Mouse (Mus musculus) embryonic facial prominence, embryonic 10.5 days (tissue): ENCODE data around the gene Aco1. TPM values are rescaled to one million over a fixed set of nuclear protein-coding genes. Genes with fewer than 3 reads are reported as not detected.

Source experiments
- DNase-seq: peaks from one replicate; pipeline ENCODE4 v3.0.0-alpha.2; 2017; ENCODE audit warnings: low spot score
- H3K27ac ChIP-seq: fragments of 300-500 bp; sonication (generic); replicated peaks from 2 replicates; pipeline ENCODE4 v1.5.1; 2016; ENCODE audit warnings: mild to moderate bottlenecking
- H3K27me3 ChIP-seq: fragments of 300-500 bp; sonication (generic); replicated peaks from 2 replicates; pipeline ENCODE4 v1.6.1; 2016; ENCODE audit warnings: low read depth, mild to moderate bottlenecking; ENCODE audit not compliant: poor library complexity, severe bottlenecking
- H3K36me3 ChIP-seq: fragments of 300-500 bp; sonication (generic); replicated peaks from 2 replicates; pipeline ENCODE4 v1.6.1; 2016; ENCODE audit warnings: mild to moderate bottlenecking, moderate library complexity
- H3K4me1 ChIP-seq: fragments of 300-500 bp; sonication (generic); 2 replicates; pipeline ENCODE4 v1.6.1; 2016
- H3K4me3 ChIP-seq: fragments of 300-500 bp; sonication (generic); 2 replicates; pipeline ENCODE4 v1.5.1; 2016; ENCODE audit warnings: mild to moderate bottlenecking, moderate library complexity
- H3K9me3 ChIP-seq: fragments of 300-500 bp; sonication (generic); 2 replicates; pipeline ENCODE4 v1.6.1; 2016; ENCODE audit warnings: mild to moderate bottlenecking
- WGBS: fragments of 180-500 bp; shearing (Covaris S2); methylation state at CpG from one replicate; pipeline ENCODE4 v1.1.7; 2016; 5-methylcytosine and 5-hydroxymethylcytosine counted together
- polyA plus RNA-seq: library from polyadenylated mRNA; unstranded; fragments of >200 nt; fragmentation: Nextera tagmentation; extraction: Ambion mirVana; gene quantifications from 2 replicates; pipeline ENCODE4 v1.2.1, GENCODE M21; 2016

The Aco1 gene
- polyA plus RNA-seq, 1 experiment from 2014 or later = 49.8 TPM

DNA sequence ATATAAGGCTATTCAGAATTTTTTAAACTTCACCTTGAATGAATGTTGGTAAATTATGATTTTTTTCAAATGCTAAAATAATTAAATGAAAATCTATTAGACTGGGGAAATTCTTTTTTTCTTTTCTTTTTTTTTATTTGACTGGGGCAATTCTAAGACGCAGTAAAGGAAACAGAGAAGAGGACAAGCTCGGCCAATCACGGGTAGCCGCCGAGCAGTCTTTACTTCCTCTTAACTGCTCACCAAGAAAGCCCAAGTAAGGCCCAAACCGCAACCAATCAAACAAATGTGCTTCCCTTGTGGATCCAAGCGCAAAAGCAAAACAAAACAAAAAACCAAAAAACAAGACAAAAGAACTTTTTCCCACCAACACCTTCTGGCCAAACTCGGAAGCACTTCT is 101.2 kb downstream of the Aco1 start:
- Histone ChIP-seq H3K9me3 (no peaks in the 10 kb centered on the region), H3K36me3 (no peaks in the 10 kb centered on the region), H3K4me1 (peaks cover 11% of the 10 kb centered on the region), H3K4me3 (no peak overlapping the region), H3K27me3 (no peaks in the 10 kb centered on the region), H3K27ac (no peak overlapping the region)
- WGBS = 86% methylated on average over 8 of the region's 8 CpGs
- no peak for DNase-seq

Other genes starting within 250 kb of the Aco1 start
- gene Ddx58, start 96.7 kb downstream of the Aco1 start, polyA plus RNA-seq = 4.7 and 6.2 TPM in 2 replicates
- 21.3 and 22.2 TPM in 2 replicates for gene Smim27, start 126.5 kb downstream of the Aco1 start, polyA plus RNA-seq
- gene Topors, start 126.8 kb downstream of the Aco1 start, polyA plus RNA-seq = 50.4 and 52.9 TPM in 2 replicates
- 310 and 312 TPM in 2 replicates for gene Ndufb6, start 136.3 kb downstream of the Aco1 start, polyA plus RNA-seq